Mouse (Mus musculus): ENCODE measurements around the gene Ppp2r5c. TPM values are rescaled to one million over a fixed set of nuclear protein-coding genes. Genes with fewer than 3 reads are reported as not detected.

Ppp2r5c gene
- total RNA-seq, 4 experiments from 2014 or later = 247 to 274 (median 263) TPM

DNA sequence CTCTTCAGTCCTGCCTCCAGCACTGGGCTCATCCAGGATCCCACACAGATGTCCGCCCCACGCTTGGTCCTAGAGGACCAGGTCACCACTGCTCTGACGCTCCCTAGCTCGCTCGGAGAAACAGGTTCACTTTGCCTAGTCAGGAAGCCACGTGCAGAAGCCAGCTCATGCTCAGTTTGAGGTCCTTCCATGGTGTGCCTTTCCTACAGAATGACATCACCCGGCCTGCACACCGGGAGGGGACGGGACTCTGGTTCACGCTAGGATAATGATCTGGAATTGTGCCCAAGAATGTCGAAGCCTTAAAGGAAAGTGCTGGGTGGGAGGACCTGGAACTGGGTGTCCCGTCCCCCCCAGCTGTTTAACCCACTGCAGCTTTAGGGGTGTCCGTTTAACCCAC, 105.2 kb downstream of the Ppp2r5c start:
- no peak for DNase-seq (ENCODE audit: low spot score in 2 of 2)

DNA sequence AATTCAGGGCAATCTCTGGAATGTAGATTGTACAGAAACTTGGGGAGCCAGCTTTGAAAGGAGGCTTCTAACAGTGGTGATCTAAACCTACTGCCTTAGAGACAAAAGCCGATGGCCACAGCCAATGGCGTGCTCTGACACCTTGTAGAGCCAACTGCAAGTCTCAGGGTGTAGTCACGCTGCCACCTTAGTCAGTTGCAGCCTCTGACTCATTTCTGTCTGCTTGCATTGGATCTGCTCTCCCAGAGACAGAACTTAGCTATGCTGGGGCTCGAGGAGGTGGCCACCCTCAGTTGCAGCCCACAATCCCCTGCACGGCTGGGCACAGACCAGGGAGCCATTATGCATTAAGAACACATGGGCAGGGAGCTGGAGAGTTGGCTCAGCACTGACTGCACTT, 106.4 kb downstream of the Ppp2r5c start:
- DNase-seq (ENCODE audit: low spot score in 2 of 2) = no peak

DNA sequence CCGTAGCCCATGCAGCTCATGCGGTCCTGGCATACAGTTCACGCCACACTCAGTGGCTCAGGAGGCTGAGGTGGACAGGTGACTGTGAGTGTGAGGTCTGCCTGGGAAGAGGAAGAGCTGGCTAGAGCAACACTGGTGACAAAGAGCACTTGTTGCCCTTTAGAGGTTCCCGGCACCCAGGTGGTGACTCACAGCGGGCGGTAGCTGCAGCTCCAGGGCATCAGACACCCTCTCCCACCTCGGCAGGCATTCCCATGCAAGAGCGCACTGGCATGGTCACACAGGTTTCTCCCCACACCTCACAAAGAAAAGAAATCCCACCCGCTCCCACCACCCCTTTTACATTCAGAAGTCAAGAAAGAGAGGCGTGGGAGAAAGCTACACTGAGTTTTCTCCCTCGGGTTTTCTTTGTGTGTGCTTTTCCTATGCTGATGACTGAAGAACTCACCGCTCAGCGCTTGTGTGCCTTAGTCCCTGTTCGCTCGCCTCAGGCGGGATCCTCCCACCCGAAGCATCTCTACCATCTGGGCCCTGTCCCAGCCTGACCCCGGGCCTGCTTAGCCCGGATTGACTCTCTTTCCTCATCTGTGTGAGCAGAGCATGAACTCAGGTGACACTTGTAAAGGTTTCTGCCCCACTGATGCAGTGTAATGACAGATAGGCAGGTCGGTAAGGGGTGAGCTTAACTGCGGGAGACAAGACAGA, 108.8 kb downstream of the Ppp2r5c start:
- DNase-seq (ENCODE audit: low spot score in 2 of 2) = no peak

DNA sequence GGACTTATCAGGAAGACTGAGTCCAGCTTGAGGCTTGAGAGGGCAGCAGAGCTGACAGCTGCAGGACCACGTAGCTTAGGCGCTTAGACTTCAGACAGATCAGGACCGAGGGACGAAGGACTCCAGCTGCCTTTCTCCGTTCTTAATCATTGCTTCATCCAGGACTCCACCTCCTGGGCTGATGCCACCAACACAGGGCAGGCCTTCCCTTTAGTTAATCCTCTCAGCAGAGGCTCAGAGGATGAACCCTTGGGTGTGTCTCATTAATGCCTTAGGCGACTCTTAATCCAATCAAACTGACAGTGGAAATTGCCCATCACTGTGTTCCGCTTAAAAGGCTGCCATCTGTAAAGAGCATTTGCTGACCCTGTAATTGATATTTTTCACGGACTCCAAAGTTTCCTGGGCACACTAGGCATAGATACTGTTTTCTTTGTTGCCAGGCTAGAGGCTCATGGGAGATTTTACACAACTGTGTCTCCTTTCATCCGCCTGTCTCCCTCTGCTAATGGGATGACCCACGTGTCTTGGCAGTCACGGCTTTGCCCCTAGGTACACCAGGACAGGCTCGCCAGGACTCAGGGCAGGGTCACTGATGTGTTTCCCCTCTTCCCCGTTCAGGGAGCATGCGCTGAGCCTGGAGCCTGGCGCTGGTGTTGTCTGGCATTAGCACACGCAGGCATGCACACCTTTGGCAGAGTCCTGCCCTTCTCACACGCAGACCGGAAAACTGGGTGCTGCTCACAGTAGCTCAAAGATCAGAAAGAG, 110.1 kb downstream of the Ppp2r5c start:
- DNase-seq (ENCODE audit: low spot score in 2 of 2) = no peak

DNA sequence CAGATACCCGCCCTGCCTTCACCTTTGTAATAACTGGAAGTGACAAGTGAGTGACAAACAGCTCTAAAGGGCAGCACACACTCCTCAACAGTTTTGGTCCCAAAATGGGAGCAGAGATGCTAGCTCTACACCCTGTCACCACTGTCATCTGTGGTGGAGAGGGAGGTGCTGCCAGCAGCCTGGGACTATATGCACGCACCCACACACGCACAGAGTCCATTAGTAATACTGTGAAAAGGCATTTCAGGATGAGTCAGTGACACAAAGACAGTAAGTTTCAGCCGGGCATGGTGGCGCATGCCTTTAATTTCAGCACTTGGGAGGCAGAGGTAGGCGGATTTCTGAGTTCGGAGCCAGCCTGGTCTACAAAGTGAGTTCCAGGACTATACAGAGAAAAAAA, 111.3 kb downstream of the Ppp2r5c start:
- DNase-seq (ENCODE audit: low spot score in 2 of 2) = no peak

DNA sequence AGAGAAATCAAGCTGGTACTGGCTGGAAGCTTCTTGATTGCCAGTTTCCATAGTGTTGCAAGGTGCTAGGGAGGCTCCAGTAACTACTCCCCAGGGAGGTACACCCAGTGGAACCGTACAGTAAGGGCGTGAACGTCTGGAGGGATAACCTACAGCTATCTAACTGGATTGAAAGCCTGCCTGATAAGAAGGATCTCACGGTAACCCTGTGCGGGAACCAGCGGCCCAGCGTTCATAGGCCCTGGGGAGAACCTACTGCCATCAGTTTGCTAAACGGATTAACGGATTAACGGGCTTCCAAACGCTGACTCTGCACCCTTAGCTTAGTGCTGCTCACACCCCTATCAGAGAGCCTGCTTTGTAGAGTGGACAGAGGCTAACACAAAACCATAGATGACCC, 116.5 kb downstream of the Ppp2r5c start:
- DNase-seq (ENCODE audit: low spot score in 2 of 2) = no peak

DNA sequence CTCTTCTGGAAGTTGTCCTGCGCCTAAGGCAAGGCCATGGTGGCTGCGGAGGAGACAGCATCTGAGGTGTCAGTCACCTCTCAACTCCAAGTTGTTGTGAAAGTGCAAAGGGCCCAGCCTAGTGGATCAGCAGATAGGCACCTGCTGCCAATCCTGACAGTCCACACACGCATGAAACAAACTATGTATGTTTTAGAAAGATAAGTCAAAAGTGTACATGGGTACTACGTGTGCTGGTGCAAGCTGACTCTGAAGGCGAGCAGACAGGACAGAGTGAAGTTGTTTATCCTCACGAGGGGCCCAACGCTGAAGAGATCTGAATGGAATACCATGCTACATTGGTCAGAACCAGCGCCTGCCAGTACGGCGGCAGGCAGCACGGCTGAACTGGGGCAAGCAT, 117.9 kb downstream of the Ppp2r5c start:
- DNase-seq (ENCODE audit: low spot score in 2 of 2) = no peak

DNA sequence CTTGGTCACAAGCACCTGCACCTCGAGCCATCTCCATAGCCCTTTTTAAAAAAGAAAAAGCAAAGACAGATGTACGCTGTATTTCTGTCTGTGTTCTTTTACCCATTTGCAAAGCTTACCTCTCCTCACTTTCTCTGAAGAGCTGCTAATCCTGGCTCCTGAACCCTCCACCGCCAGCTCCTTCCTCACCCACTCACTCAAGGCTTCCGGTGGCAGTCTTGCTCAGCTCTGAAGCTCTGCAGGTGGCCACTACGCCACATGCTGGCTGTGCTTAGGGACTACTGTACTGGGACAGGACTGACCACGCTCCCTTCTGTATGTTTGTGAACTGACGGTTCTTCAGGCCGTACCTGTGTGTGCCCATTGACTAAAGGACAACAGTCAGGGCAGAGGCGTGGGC, 119.4 kb downstream of the Ppp2r5c start:
- no peak for DNase-seq (ENCODE audit: low spot score in 2 of 2)

DNA sequence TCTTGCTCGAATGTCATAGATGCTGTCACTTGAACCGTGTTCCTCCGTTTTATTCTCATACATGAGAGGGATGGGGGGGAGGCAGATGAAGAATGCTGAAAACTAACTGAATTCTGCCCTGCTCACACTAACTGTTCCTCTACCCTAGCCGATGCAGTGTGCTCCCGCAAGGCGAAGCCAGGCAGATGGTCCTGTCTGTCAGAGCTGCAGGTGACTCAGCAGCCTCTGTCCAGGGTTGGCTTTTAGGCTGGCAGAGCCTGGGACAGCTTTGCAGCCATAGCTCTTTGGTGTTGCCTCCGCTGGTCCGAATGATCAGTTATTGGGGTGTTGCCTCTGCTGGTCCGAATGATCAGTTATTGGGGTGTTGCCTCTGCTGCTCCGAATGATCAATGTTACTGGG, 124.1 kb downstream of the Ppp2r5c start:
- no peak for DNase-seq (ENCODE audit: low spot score in 2 of 2)

DNA sequence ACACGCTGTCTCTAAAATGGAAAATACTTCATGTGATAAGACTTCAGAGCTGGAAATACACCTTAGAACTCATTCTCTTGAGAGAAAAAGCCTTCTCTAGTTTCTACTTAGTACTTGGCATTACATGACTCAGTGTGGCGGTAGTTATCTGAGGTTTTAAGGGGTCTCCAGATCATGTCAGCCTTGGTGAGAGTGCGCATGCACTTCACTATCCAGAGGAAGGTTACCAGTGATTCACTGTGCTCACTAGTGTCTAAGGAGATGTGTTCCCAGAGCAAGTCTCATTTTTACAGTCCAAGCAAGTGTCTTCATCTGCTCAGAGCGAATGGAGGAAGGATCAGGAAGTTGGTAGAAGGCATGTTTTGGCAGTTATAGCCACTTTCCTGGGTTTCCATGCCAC, 125.4 kb downstream of the Ppp2r5c start:
- no peak for DNase-seq (ENCODE audit: low spot score in 2 of 2)

DNA sequence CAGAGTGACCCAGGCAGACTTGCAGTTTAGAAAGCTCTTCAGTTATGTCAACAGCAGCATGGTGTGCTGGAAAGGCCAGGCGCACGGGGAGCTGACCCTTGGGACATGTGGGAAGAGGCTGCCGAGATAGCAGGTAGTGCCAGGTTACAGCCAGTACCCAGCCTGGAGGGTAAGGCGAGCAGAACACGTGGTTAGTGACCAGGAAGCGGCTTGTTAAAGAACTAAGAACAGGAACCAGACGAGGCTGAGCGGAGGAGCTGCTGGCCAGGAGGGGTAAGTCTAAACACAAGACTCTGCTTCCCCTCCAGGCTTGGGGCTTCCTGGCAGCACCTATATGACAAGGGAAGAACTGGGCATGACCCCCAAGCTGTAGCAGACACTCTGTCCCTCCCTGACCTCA, 126.7 kb downstream of the Ppp2r5c start:
- DNase-seq (ENCODE audit: low spot score in 2 of 2) = no peak

DNA sequence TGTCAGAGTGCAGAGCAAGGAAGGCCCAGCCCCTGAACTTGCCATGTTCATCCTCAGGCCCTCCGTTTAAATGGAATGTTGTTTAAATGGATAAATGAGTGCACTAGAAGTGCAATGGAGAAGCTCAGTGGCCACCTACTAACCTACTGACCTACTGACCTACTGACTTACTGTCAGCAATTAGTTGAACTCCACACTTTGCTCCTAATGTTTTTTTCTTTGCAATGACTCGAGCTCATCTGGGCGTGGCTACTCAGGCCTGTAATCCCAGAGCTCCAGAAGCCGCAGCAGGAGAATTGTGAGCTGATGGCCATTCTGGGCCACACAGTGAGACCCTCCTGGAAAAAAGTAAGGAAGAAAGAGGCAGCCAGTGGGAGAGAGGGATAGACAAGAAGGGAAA, 129.0 kb downstream of the Ppp2r5c start:
- no peak for DNase-seq (ENCODE audit: low spot score in 2 of 2)

DNA sequence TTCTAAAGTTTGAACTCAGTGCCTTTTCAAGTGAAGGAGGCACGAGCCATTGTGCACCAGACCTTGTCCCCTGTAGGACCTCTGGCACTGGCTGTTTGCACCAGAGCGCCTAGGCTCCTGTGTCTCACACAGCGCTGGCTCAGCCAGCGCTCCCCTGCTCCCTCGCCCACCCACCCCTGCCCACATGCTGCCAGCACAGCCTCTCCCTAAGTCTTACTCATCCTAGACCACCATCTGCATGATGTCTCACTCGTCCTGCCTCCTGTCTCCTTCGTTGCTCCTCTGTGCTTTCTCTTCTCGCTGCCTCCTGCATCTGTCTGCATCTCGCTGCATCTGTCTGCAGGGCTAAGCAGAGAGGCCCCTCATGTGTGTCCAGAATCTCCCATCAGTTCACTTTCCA, 131.4 kb downstream of the Ppp2r5c start:
- DNase-seq (ENCODE audit: low spot score in 2 of 2) = no peak

DNA sequence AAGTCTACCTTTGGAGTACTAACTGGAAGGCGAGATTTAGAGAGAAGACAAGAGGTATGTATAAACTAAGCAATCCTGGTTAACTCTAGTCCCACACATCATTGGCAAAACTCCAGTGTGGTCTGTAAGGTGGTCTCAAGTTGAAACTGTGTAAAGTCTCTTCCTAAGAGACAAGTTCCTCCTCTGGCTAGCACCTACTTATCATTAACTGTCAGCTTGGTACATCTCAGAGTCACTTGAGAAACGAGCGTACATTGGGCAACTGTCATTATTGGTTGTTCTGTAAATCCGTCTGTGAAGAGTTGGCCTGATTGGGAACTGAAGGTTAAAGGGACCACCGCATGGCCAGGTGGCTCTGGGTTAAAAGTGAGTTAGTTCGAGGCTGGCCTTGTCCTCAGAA, 141.7 kb downstream of the Ppp2r5c start:
- no peak for DNase-seq (ENCODE audit: low spot score in 2 of 2)

DNA sequence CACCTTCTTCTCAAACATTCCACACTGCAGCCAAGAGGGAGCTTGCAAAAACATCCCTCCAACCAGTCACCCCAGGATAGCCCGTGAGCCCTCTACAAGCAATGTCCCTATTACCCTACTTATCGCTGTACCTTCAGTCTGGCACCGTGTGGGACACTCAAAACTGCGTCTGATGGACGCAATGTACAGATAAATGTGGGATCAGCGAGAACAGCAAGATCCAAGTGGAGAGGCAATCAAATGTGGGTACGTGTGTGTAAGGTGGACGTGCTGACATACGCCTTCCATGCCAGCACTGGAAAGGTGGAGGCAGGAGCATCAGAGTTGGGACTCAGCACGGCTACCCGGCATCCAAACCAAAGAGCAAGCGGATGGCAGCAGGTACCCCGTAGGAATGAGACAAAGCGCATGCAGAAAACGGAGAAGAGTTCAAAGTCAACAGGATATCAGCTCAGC, 143.9 kb downstream of the Ppp2r5c start:
- no peak for DNase-seq (ENCODE audit: low spot score in 2 of 2)

DNA sequence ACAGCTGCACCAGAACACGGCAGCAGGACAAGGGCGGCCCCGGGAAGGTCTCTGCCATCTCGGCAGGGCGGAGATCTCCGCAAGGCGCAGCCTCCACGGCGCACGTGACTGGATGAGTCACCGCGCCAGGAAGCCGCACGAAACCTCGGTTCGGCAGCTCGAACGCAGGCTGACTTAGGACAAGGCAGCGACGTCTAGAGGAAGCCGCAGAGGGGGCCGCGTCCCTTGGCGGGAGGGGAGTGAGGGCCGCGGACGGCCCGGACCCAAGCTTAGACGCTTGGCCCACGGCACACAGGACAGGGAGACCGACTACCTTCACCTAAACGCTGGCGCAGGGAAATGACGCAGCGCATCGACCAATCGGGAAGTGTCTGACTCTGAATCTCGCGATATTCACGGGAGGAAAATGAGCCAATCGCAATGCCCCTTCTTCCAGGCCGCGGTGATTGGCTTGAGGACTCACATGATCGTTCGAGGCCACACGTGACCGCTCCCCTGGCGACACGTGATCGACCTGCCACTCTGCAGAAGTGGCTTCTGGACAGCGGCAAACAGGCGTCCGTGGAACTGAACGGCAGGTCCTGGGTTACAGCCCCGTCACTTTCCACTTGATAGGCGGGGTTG, 144.5 kb downstream of the Ppp2r5c start:
- peak; percentile 99 for DNase-seq (ENCODE audit: low spot score in 2 of 2)

DNA sequence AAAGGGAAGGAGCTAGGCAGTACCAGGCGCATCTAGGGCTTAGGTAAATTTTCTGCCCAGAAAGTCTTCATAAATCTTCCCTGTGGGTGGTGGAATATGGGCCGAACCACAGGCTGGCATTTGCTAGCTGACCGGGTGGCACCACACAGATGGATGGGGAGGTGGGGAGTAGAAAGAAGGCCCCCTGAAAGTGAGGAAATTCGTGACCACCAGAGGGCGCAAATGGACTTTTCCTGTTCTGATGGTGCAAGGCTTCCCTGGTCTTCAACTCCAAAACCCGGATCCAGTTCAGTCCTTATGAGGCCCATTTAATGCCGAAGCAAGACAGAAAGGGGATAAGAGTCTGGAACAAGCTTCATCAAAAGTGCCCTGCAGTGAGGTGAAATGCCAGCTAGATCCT, 151.6 kb downstream of the Ppp2r5c start:
- peak; percentile 30 to 64 for DNase-seq (ENCODE audit: low spot score in 2 of 2)

DNA sequence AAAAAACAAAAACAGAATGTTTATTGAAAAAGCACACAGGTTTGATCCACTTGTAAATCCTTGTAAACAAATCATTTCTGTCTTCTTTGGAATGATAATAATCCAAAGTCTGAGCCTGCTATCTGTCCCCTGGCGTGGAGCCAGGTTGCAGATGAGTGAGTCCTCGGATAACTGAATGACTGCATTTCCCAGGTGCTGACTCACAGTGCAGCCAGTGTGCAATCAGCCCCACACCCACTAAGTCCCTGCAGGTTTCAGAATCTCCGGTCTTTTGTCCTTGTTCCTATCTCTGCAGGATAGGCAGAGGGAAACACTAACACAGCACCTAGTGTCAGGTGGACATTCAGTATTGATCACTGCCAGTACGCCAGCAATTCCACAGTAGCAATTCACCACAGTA, 152.9 kb downstream of the Ppp2r5c start:
- DNase-seq (ENCODE audit: low spot score in 2 of 2) = peak in 1 of 2 experiments; percentile 50

DNA sequence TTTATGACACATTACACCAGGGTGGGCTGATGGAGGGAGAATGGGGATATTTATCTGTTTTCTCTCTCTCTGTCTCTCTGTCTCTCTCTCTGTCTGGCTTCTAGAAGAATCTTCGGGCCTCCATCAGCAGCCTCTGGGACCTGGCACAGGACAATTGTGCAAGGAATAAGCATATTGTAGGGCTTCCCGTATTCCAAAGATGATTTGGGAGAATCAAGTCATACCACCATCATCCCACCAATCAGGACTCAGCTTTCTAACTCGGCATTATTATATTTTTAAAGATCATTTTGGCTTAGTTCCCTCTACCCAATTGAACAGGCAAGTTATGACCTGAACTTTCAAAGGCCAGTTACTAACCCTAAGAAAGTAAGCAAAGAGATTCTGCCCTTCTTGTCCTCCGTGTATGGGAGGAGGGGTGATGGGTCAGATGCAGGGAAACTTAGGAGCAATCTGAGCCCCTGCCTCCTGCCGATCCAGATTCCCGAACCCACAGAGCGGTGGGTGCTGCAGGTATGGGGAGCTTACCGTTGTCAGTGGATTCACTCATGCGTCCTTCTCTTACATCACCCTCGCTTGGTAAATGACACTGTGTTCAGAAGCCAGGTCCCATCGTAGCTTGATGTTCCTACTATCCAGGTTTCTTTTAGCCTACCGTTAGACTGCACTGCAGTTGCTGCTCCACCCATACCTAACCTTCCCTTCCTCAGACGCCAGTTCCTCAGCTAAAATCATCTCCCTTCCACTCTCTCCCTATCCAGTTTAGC, 153.5 kb downstream of the Ppp2r5c start:
- no peak for DNase-seq (ENCODE audit: low spot score in 2 of 2)

DNA sequence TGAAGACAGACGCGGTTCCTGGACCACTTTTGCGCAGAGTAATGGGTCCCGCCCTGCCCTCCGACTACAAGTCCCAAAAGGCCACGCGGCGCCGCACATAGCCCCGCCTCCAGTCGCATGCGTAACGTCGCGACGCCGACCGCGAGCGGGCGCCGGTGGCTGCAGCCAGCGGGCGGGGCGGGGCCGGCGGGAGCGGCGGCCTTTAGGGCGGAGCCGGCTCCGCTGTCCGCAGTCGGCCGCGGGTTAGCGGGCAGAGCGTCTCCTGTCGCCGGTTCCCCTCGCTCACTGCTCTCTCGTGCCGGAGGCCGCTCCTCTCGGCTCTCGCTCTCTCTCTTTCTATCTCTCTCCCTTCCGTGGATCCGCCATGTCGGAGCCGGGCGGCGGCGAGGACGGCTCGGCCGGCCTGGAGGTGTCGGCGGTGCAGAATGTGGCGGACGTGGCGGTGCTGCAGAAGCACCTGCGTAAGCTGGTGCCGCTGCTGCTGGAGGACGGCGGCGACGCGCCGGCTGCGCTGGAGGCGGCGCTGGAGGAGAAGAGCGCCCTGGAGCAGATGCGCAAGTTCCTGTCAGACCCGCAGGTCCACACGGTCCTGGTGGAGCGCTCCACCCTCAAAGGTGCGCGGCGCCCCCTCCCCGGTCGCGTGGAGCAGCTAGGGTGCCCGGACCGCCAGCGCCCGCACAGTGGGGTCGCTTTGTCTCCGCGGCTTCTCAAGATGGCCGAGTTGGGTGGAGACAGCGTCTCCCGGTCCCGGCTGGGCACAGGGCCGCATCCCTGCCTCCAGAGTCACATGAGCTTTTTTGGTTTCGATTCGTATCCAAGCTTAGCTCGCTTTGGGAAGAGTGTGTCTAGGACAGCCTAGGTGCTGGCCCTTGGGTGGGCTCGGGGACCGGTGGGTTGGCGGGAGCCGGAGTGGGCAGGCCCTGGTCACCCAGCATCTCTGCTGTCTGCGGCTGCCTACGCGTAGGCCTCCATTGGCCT, 154.6 kb downstream of the Ppp2r5c start, which contains the start of gene Dync1h1:
Gene Dync1h1, plus strand, starts transcription at position 212 of the 978 bp plus-strand sequence.
- peak; percentile 84 to 91 for DNase-seq (ENCODE audit: low spot score in 2 of 2)
